Mouse (Mus musculus) gastrocnemius, adult 8-10 months (tissue): ENCODE measurements around the gene Faap100. TPM values are rescaled to one million over a fixed set of nuclear protein-coding genes. Genes with fewer than 3 reads are reported as not detected.
"Not testable (repeated sequence)": the region's sequence is repeated elsewhere in the genome, so short reads cannot be mapped to it uniquely, and the experiment has no call there.

Experiments
- DNase-seq, 2 experiments: peaks; one replicate each; pipeline ENCODE4 v3.0.0; 2022; ENCODE audit warnings: low spot score in 2 of 2
- total RNA-seq, 4 experiments: library from RNA; stranded (reverse); gene quantifications; 2 replicates each; pipeline ENCODE4 v1.2.4; 2022

Gene Faap100
- total RNA-seq, result 10 to 100 TPM; 11.5 to 13.5 (median 13.3) TPM

GRCm38 (mm10) chr11:120378611-120379540 is at the start of gene Faap100:
Gene Faap100, minus strand, starts transcription at chr11:120378764.
- DNase-seq, result peak; percentile 86 to 92

GRCm38 (mm10) chr11:120426727-120427126 is 48.2 kb upstream of the Faap100 start:
- DNase-seq, result no peak

- peak; percentile 28 to 53 for DNase-seq
Measured at GRCm38 (mm10) chr11:120423569-120424295, 45.2 kb upstream of the Faap100 start.

GRCm38 (mm10) chr11:120422651-120423568 is 44.3 kb upstream of the Faap100 start:
- DNase-seq, result no peak

GRCm38 (mm10) chr11:120418592-120418991 is 40.0 kb upstream of the Faap100 start:
- DNase-seq, result no peak

- no peak for DNase-seq
Measured at GRCm38 (mm10) chr11:120417852-120418251, 39.3 kb upstream of the Faap100 start.

GRCm38 (mm10) chr11:120413621-120414020 is 35.1 kb upstream of the Faap100 start:
- not testable (repeated sequence) for DNase-seq

GRCm38 (mm10) chr11:120406445-120406844 is 27.9 kb upstream of the Faap100 start:
- no peak for DNase-seq

GRCm38 (mm10) chr11:120405867-120406266 is 27.3 kb upstream of the Faap100 start:
- no peak for DNase-seq

- DNase-seq, result no peak
Measured at GRCm38 (mm10) chr11:120404814-120405213, 26.2 kb upstream of the Faap100 start.

- DNase-seq, result no peak
Measured at GRCm38 (mm10) chr11:120399319-120399718, 20.8 kb upstream of the Faap100 start.

- DNase-seq, result no peak
Measured at GRCm38 (mm10) chr11:120397602-120398001, 19.0 kb upstream of the Faap100 start.

GRCm38 (mm10) chr11:120395661-120396060 is 17.1 kb upstream of the Faap100 start:
- no peak for DNase-seq

- peak; percentile 45 to 49 for DNase-seq
Measured at GRCm38 (mm10) chr11:120388580-120388979, 10.0 kb upstream of the Faap100 start.

- no peak for DNase-seq
Measured at GRCm38 (mm10) chr11:120387157-120387556, 8.6 kb upstream of the Faap100 start.

GRCm38 (mm10) chr11:120386632-120387031 is 8.1 kb upstream of the Faap100 start:
- peak; percentile 53 to 66 for DNase-seq

GRCm38 (mm10) chr11:120382509-120382908 is 3.9 kb upstream of the Faap100 start:
- DNase-seq, result no peak

GRCm38 (mm10) chr11:120381157-120381556 is 2.6 kb upstream of the Faap100 start:
- no peak for DNase-seq

GRCm38 (mm10) chr11:120380271-120380670 is 1.7 kb upstream of the Faap100 start:
- DNase-seq, result no peak

GRCm38 (mm10) chr11:120378031-120378610 is 443 bp downstream of the Faap100 start:
- peak; percentile 62 to 67 for DNase-seq

- no peak for DNase-seq
Measured at GRCm38 (mm10) chr11:120377337-120377736, 1.2 kb downstream of the Faap100 start.
